Mouse (Mus musculus) forebrain, embryonic 15.5 days (tissue): ENCODE data around the gene Mrps23. TPM values are rescaled to one million over a fixed set of nuclear protein-coding genes. Genes with fewer than 3 reads are reported as not detected.
"Not testable (repeated sequence)": the region's sequence is repeated elsewhere in the genome, so short reads cannot be mapped to it uniquely, and the experiment has no call there.

ENCODE experiments used
- ATAC-seq: fragments of 200-750 bp; cut with Nextera tagmentation; replicated peaks from 2 replicates; pipeline ENCODE4 v1.8.0; 2017; ENCODE audit warnings: mild to moderate bottlenecking, moderate TSS enrichment, moderate library complexity
- H3K27ac ChIP-seq: fragments of 300-500 bp; sonication (generic); replicated peaks from 2 replicates; pipeline ENCODE4 v1.5.1; 2015; ENCODE audit warnings: mild to moderate bottlenecking, inconsistent platforms
- H3K27me3 ChIP-seq: fragments of 300-500 bp; sonication (generic); 2 replicates; pipeline ENCODE4 v1.6.1; 2015; ENCODE audit warnings: inconsistent platforms
- H3K36me3 ChIP-seq: fragments of 300-500 bp; sonication (generic); 2 replicates; pipeline ENCODE4 v1.6.1; 2015; ENCODE audit warnings: mild to moderate bottlenecking, inconsistent platforms
- H3K4me1 ChIP-seq: fragments of 300-500 bp; sonication (generic); 2 replicates; pipeline ENCODE4 v1.6.1; 2015; ENCODE audit warnings: inconsistent platforms
- H3K4me2 ChIP-seq: fragments of 300-500 bp; sonication (generic); replicated peaks from 2 replicates; pipeline ENCODE4 v1.6.1; 2015; ENCODE audit warnings: mild to moderate bottlenecking, inconsistent platforms
- H3K4me3 ChIP-seq: fragments of 300-500 bp; sonication (generic); 2 replicates; pipeline ENCODE4 v1.5.1; 2015; ENCODE audit warnings: mild to moderate bottlenecking, inconsistent platforms
- H3K9ac ChIP-seq: fragments of 300-500 bp; sonication (generic); replicated peaks from 2 replicates; pipeline ENCODE4 v1.6.1; 2015; ENCODE audit warnings: mild to moderate bottlenecking, inconsistent platforms
- H3K9me3 ChIP-seq: fragments of 300-500 bp; sonication (generic); 2 replicates; pipeline ENCODE4 v1.6.1; 2016; ENCODE audit warnings: inconsistent platforms
- WGBS: fragments of 180-500 bp; shearing (Covaris S2); methylation state at CpG from one replicate; pipeline ENCODE4 v1.1.7; 2015; ENCODE audit warnings: mixed read lengths; 5-methylcytosine and 5-hydroxymethylcytosine counted together
- polyA plus RNA-seq: library from polyadenylated mRNA; unstranded; fragments of >200 nt; fragmentation: Nextera tagmentation; extraction: Ambion mirVana; gene quantifications from 2 replicates; pipeline ENCODE4 v1.2.1, GENCODE M21; 2015

Gene Mrps23
- polyA plus RNA-seq, 1 experiment from 2014 or later = 68.1 TPM

DNA sequence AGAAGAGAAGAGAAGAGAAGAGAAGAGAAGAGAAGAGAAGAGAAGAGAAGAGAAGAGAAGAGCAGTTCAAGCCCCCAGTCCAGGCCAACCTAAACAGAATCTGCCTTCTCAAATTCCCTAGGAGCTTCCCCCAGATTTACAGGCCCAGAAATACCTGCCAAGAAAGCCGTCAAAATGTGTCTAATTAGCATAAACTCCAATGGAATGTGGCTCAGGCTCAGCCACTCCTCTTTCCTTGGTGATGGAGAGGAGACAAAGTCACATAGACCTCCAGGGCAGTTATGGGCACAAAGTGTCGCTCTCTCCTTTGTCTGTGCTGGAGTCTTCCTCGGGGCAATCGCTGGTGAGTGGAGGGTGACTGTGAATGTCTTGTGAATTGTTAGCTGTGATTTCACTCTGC, 6.0 kb upstream of the Mrps23 start:
- no peaks in the 10 kb centered on the region for H3K9me3 ChIP-seq
- WGBS = 10% methylated on average over 4 of the region's 4 CpGs
- no peak overlapping the region for H3K9ac ChIP-seq
- ATAC-seq = no peak
- no peaks in the 10 kb centered on the region for H3K36me3 ChIP-seq
- H3K4me1 ChIP-seq = peaks cover 20% of the 10 kb centered on the region
- H3K27ac ChIP-seq = no peak overlapping the region
- no peak overlapping the region for H3K4me2 ChIP-seq
- H3K27me3 ChIP-seq = peaks cover 14% of the 10 kb centered on the region; the same call in 1 of the 2 replicates
- no peak overlapping the region for H3K4me3 ChIP-seq

GRCm38 (mm10) chr11:88201172-88201571, 3.0 kb upstream of the Mrps23 start:
- Histone ChIP-seq H3K9me3 (no peaks in the 10 kb centered on the region), H3K27ac (no peak overlapping the region), H3K27me3 (no peaks in the 10 kb centered on the region), H3K4me2 (no peak overlapping the region), H3K4me1 (peaks cover 29% of the 10 kb centered on the region), H3K4me3 (no peak overlapping the region), H3K9ac (no peak overlapping the region), H3K36me3 (no peaks in the 10 kb centered on the region)
- WGBS = 75% methylated on average over 2 of the region's 2 CpGs
- no peak for ATAC-seq

DNA sequence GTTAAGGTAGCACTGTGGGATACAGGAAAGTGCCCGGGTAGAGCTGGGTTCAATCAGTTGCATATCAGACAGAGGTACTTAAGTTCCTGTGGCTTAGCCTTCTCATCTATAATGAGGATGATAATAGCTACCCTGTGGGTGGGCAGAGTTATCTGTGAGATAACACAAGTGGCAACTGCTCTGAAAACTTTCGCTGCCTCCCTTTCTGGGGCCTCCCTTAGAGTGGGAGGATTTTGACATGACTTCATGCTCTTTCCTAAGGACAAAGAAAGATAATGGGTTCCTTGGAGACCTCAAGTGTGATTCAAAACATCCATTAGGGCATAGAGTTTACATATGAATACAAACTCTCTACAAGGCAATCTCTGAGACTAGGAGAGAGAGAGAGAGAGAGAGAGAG, 2.1 kb upstream of the Mrps23 start:
- Histone ChIP-seq H3K36me3 (no peaks in the 10 kb centered on the region), H3K9ac (no peak overlapping the region), H3K9me3 (no peaks in the 10 kb centered on the region), H3K4me2 (no peak overlapping the region), H3K27ac (no peak overlapping the region), H3K4me3 (no peak overlapping the region), H3K27me3 (no peaks in the 10 kb centered on the region), H3K4me1 (peaks cover 27% of the 10 kb centered on the region)
- 6% methylated on average over 2 of the region's 2 CpGs for WGBS
- ATAC-seq = no peak

- peaks cover 23% of the 10 kb centered on the region for H3K4me1 ChIP-seq
- H3K4me2 ChIP-seq = peak overlapping the region; percentile 94
- WGBS = 33% methylated on average over 30 of the region's 30 CpGs
- H3K27me3 ChIP-seq = no peaks in the 10 kb centered on the region
- peak overlapping the region; percentile 55 for H3K27ac ChIP-seq
- peak overlapping the region; percentile 88 for H3K4me3 ChIP-seq
- H3K9me3 ChIP-seq = no peaks in the 10 kb centered on the region
- H3K36me3 ChIP-seq = peaks cover 16% of the 10 kb centered on the region
- peak overlapping the region; percentile 91 for H3K9ac ChIP-seq
- peak; percentile 34 for ATAC-seq
Observed at GRCm38 (mm10) chr11:88204593-88205368, 593 bp downstream of the Mrps23 start.

DNA sequence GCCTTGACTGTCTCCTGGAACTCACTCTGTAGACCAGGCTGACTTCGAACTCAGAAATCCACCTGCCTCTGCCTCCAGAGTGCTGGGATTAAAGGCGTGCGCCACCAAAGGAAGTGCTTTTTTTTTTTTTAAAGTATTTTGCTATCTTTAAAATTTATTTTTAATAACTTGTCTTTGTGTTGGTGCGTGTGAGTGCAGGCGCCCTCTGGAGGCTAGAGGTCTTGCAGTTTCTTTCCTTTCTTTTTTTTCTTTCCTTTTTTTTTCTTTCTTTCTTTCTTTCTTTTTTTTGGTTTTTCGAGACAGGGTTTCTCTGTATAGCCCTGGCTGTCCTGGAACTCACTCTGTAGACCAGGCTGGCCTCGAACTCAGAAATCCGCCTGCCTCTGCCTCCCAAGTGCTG, 2.4 kb downstream of the Mrps23 start:
- H3K4me2 ChIP-seq, H3K9me3 ChIP-seq, H3K9ac ChIP-seq, ATAC-seq, H3K27me3 ChIP-seq, H3K27ac ChIP-seq, H3K4me3 ChIP-seq: not testable (repeated sequence)
- WGBS = 78% methylated on average over 8 of the region's 8 CpGs
- Histone ChIP-seq H3K36me3 (peaks cover 33% of the 10 kb centered on the region), H3K4me1 (peaks cover 23% of the 10 kb centered on the region)

DNA sequence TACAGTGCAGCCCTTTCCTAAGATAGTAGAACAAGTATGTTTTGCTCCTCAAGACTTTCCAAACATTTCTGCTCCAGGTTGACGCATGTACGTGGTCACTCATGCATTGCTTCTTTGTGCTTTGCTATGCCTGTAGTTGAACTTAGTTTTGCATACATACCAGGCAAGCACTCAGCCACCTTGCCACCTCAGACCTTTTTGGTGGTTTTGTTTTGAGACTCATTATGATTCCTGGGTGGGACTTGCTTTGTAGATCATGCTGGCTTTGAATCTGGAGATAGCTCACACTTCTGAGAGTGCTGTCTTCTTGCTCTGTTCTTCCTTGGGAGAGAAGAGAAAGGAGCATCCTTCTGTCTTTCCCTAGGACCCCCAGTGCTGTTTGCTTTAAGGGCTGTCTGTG, 3.5 kb downstream of the Mrps23 start:
- Histone ChIP-seq H3K9me3 (no peaks in the 10 kb centered on the region), H3K9ac (0 out of 2 replicates have a peak overlapping the region, but pooled peaks have one; percentile 2), H3K27me3 (no peaks in the 10 kb centered on the region), H3K4me2 (no peak overlapping the region), H3K27ac (no peak overlapping the region), H3K4me1 (peaks cover 23% of the 10 kb centered on the region), H3K4me3 (no peak overlapping the region), H3K36me3 (peaks cover 37% of the 10 kb centered on the region)
- 97% methylated on average over 2 of the region's 2 CpGs for WGBS
- no peak for ATAC-seq

- H3K9ac ChIP-seq = no peak overlapping the region
- no peak for ATAC-seq
- 79% methylated on average over 5 of the region's 5 CpGs for WGBS
- no peaks in the 10 kb centered on the region for H3K27me3 ChIP-seq
- H3K36me3 ChIP-seq = peaks cover 37% of the 10 kb centered on the region
- H3K27ac ChIP-seq = no peak overlapping the region
- H3K9me3 ChIP-seq = no peaks in the 10 kb centered on the region
- H3K4me3 ChIP-seq = no peak overlapping the region
- H3K4me1 ChIP-seq = peaks cover 14% of the 10 kb centered on the region
- H3K4me2 ChIP-seq = no peak overlapping the region
Observed at GRCm38 (mm10) chr11:88211824-88212582, 7.8 kb downstream of the Mrps23 start.

DNA sequence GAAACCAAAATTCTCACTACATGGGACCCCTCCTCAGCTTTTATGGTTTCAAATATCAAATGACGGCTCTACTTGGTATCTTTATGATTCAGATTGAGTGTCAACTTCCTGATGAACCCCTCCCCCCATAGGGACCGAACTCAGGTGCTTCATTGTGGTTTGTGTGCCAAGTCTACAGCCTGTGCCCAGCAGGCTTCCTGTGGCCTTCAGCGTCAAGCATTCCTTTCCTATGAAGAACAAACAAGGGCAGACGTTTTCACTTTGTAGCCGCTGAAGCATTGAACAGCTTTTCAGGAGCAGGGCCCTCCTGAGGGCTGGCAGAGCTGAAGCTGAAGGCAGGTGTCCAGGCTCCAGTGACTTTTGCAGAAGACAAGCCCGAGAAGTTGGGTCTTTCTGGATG, 9.6 kb downstream of the Mrps23 start:
- WGBS = 56% methylated on average over 6 of the region's 6 CpGs

DNA sequence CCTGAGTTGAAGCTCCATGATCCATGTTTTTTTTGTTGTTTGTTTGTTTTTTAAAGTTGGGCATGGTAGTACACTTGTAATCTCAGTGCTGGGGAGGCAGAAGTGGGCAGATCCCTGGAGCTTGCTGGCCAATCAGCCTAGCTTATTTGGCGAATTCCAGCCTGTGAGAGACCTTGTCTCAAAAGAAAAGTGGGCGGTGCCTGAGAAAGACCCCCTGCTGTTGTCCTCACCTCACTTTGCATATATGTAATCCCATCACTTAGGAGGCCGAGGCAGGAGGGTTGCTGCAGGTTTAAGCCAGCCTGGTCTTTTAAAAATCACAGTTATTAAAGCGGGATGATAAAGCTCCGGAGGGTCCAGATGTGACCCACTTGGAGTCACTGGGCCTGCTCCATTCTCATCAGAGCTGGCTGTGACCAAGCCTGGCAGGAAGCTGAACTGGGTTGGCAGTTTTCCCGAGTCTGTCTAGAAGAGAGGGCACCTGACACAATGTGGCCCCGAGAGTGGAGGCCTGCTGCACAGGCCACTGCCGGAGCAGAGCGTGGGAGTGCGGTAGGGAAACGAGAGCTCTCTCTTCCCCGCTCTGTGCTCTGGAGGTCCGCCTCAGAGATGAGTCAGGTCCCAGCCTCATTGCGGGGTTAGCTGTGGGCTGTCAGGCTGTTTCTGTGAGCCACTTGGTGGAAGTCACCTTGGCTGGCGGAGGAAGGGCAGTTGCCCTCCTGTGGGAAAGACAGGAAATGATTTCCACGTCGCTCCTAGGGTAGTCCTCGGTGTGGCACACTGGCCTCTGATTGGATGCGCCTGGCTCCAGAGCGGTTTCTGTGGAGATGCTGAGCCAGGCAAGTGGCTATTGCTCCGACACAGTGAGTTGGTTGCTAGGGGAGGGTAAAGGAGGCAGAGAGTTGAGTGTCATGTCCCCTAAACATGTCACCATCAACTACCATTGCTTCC, 11.0 kb downstream of the Mrps23 start:
- no peak overlapping the region; the same call in 1 of the 2 replicates for H3K4me2 ChIP-seq
- ATAC-seq = peak; percentile 49
- H3K36me3 ChIP-seq = peaks cover 17% of the 10 kb centered on the region
- 54% methylated on average over 21 of the region's 21 CpGs for WGBS
- H3K27me3 ChIP-seq = no peaks in the 10 kb centered on the region
- H3K4me1 ChIP-seq = peaks cover 14% of the 10 kb centered on the region
- H3K27ac ChIP-seq = no peak overlapping the region
- H3K9me3 ChIP-seq = no peaks in the 10 kb centered on the region
- H3K9ac ChIP-seq = no peak overlapping the region
- peak overlapping the region; percentile 5; the same call in 1 of the 2 replicates for H3K4me3 ChIP-seq

More for the DNA sequence above, 9.6 kb downstream of the Mrps23 start:
- Histone ChIP-seq H3K9me3 (no peaks in the 10 kb centered on the region), H3K4me3 (no peak overlapping the region), H3K36me3 (peaks cover 29% of the 10 kb centered on the region), H3K4me1 (peaks cover 14% of the 10 kb centered on the region), H3K9ac (no peak overlapping the region), H3K4me2 (no peak overlapping the region), H3K27me3 (no peaks in the 10 kb centered on the region), H3K27ac (no peak overlapping the region)
- ATAC-seq = no peak

DNA sequence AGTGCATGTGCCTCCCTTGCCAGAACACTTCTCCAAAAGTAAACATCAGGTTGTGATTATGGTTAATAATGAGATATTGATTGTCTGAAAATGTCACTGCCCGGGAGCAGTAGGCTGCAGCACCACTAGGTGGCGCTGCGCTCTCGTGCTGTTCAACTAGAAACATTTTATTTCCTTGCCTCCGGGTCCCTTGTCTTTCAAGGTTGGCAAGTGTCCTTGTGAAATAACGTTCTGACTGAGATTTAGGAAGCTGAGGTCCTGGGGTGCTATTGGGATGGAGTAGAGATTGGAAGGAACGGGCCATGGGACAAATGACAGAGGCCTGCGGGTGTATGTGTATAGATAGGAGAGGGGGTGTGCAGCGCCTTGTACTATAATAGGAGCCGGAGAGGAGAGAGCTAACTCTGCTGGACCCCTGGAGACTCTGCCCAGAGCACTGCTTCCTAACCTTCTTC, 12.1 kb downstream of the Mrps23 start:
- no peaks in the 10 kb centered on the region for H3K9me3 ChIP-seq
- H3K4me1 ChIP-seq = peaks cover 14% of the 10 kb centered on the region
- H3K27me3 ChIP-seq = no peaks in the 10 kb centered on the region
- peak; percentile 20; the same call in 1 of the 2 replicates for ATAC-seq
- H3K4me3 ChIP-seq = peak overlapping the region; percentile 5; the same call in 1 of the 2 replicates
- peaks cover 7% of the 10 kb centered on the region for H3K36me3 ChIP-seq
- peak overlapping the region; percentile 33 for H3K4me2 ChIP-seq
- H3K27ac ChIP-seq = no peak overlapping the region
- 11% methylated on average over 10 of the region's 10 CpGs for WGBS
- H3K9ac ChIP-seq = peak overlapping the region; percentile 25

DNA sequence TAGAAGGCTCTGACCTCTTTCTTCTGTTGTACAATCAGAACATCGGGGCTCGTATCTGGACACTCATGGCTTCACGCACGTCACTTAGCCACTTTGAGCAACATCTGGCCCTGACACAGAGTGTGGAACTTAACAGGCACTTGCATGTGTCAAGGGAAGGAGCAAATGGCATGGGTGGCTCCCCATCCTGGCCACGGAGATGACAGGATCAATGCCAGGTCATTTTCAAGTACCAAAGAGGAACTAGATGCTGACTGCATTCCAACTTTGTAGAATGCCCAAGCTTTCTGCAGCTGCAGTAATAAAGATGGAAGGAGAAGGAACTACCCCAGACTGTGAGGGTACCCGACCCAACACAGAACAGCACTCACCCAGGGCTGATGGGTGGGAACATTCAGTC, 14.0 kb downstream of the Mrps23 start:
- no peak overlapping the region for H3K27ac ChIP-seq
- no peak overlapping the region for H3K4me3 ChIP-seq
- no peaks in the 10 kb centered on the region for H3K27me3 ChIP-seq
- H3K36me3 ChIP-seq = no peaks in the 10 kb centered on the region
- WGBS = 91% methylated on average over 6 of the region's 6 CpGs
- no peak overlapping the region for H3K4me2 ChIP-seq
- peaks cover 19% of the 10 kb centered on the region for H3K4me1 ChIP-seq
- no peaks in the 10 kb centered on the region for H3K9me3 ChIP-seq
- no peak overlapping the region for H3K9ac ChIP-seq
- no peak for ATAC-seq
